ENCODE assay signal across 8 mouse cellular contexts in the genomic region with DNA sequence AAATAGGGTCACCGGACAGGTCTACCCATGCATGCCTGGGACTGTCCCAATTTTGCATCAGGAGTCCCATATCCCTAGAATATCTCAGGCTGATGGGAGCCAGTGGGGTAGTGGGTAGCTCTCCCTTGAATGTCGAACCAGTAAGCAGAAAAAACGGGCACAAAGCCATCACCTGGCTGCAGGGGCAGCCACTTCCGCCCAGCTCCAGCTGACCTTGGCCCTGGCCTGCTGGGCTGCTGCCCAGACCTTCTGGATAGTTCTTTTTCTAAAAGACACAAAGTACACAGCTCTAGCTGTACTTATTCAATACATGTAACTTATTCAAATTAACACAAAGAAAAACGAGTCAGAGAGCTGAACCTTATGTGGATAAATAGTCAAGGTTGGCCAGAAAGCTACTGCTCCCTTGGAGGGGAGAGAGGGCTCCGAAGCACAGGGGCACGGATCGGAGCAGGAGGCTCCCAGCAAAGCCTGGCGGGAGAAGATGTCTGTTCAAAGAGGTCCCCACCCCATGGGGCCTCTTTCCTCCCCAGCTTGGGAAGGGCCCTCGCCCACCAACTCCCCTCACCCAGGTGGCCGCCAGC. TPM values are rescaled to one million over a fixed set of nuclear protein-coding genes. Genes with fewer than 3 reads are reported as not detected.
DNase-seq lines count a peak whose midpoint lies in the region; ATAC-seq and TF ChIP-seq lines count a peak whose summit lies in the region.

No protein-coding gene starts in this region.

- no peaks in the 10 kb centered on the region for H3K27me3 ChIP-seq in thymus, adult 2 months (ENCODE audit: control insufficient read depth, insufficient read depth, low read length)
- no peaks in the 10 kb centered on the region; the same call in 1 of the 2 replicates for H3K27me3 ChIP-seq in embryonic facial prominence, embryonic 12.5 days
- no peaks in the 10 kb centered on the region for H3K27me3 ChIP-seq in heart, embryonic 14.5 days (ENCODE audit: control insufficient read depth, insufficient read depth, low read length)
- H3K27me3 ChIP-seq in kidney, embryonic 16.5 days (ENCODE audit: insufficient read depth, low read length), result peaks cover 4% of the 10 kb centered on the region; the same call in 1 of the 2 replicates
- H3K27me3 ChIP-seq in midbrain, embryonic 15.5 days (replicated peaks), result no peaks in the 10 kb centered on the region

- no peak for DNase-seq in thymus, adult 2 months
- DNase-seq in thymus, postnatal 0 days (ENCODE audit: low spot score), result no peak
- DNase-seq in T-cell, adult 2 months (ENCODE audit: low spot score), result no peak

- no peak for TF ChIP-seq CTCF in thymus, adult 2 months (IDR thresholded peaks at IDR 0.05; ENCODE audit: borderline replicate concordance, control insufficient read depth, extremely low read depth, insufficient read depth, low read length, poor library complexity)

- H3K27ac ChIP-seq in thymus, adult 2 months (ENCODE audit: control insufficient read depth, insufficient read depth, low read length), result peak overlapping the region; percentile 53
- H3K27ac ChIP-seq in embryonic facial prominence, embryonic 12.5 days, result peak overlapping the region; percentile 87
- H3K27ac ChIP-seq in heart, embryonic 14.5 days (replicated peaks in 1 of 2; ENCODE audit: control insufficient read depth in 1 of 2, insufficient read depth in 1 of 2, low read depth in 2 of 2, low read length in 2 of 2), result peak overlapping the region in 1 of 2 experiments; percentile 47; a peak in 2 of 4 replicates
- peak overlapping the region; percentile 50 for H3K27ac ChIP-seq in kidney, embryonic 16.5 days (ENCODE audit: low read length)
- H3K27ac ChIP-seq in midbrain, embryonic 15.5 days, result peak overlapping the region; percentile 81

- peak overlapping the region; percentile 34; the same call in 1 of the 2 replicates for H3K9ac ChIP-seq in embryonic facial prominence, embryonic 12.5 days
- peak overlapping the region; percentile 65 for H3K9ac ChIP-seq in heart, embryonic 14.5 days (ENCODE audit: low read length)
- peak overlapping the region; percentile 59 for H3K9ac ChIP-seq in kidney, embryonic 16.5 days (replicated peaks; ENCODE audit: low read length)
- peak overlapping the region; percentile 34 for H3K9ac ChIP-seq in midbrain, embryonic 15.5 days

- no peaks in the 10 kb centered on the region for H3K36me3 ChIP-seq in thymus, adult 2 months (ENCODE audit: control insufficient read depth, insufficient read depth, low read length)
- H3K36me3 ChIP-seq in embryonic facial prominence, embryonic 12.5 days, result no peaks in the 10 kb centered on the region
- H3K36me3 ChIP-seq in heart, embryonic 14.5 days (ENCODE audit: control insufficient read depth, insufficient read depth, low read length), result no peaks in the 10 kb centered on the region
- no peaks in the 10 kb centered on the region for H3K36me3 ChIP-seq in kidney, embryonic 16.5 days (ENCODE audit: insufficient read depth, low read length)
- no peaks in the 10 kb centered on the region for H3K36me3 ChIP-seq in midbrain, embryonic 15.5 days (replicated peaks)

- TF ChIP-seq POLR2A in thymus, adult 2 months (IDR thresholded peaks at IDR 0.05; ENCODE audit: control insufficient read depth, extremely low read depth, insufficient read depth, low read length, poor library complexity), result no peak

- H3K4me3 ChIP-seq in thymus, adult 2 months (ENCODE audit: control insufficient read depth, insufficient read depth, low read length), result peak overlapping the region; percentile 1; the same call in 1 of the 2 replicates
- peak overlapping the region; percentile 15; the same call in 1 of the 2 replicates for H3K4me3 ChIP-seq in embryonic facial prominence, embryonic 12.5 days
- H3K4me3 ChIP-seq in heart, embryonic 14.5 days (ENCODE audit: control insufficient read depth in 1 of 2, insufficient read depth in 1 of 2, low read depth in 1 of 2, low read length in 2 of 2), result peak overlapping the region; percentile 16 to 17; a peak in 2 of 4 replicates
- H3K4me3 ChIP-seq in kidney, embryonic 16.5 days (ENCODE audit: low read length), result peak overlapping the region; percentile 28
- peak overlapping the region; percentile 18; the same call in 1 of the 2 replicates for H3K4me3 ChIP-seq in midbrain, embryonic 15.5 days

- peaks cover 17% of the 10 kb centered on the region for H3K4me1 ChIP-seq in thymus, adult 2 months (replicated peaks; ENCODE audit: control insufficient read depth, insufficient read depth, low read length)
- peaks cover 16% of the 10 kb centered on the region for H3K4me1 ChIP-seq in embryonic facial prominence, embryonic 12.5 days
- peaks cover 14 to 19% of the 10 kb centered on the region in 2 experiments for H3K4me1 ChIP-seq in heart, embryonic 14.5 days (ENCODE audit: control insufficient read depth in 2 of 2, insufficient read depth in 2 of 2, low read length in 2 of 2)
- peaks cover 17% of the 10 kb centered on the region for H3K4me1 ChIP-seq in kidney, embryonic 16.5 days (ENCODE audit: insufficient read depth, low read length)
- H3K4me1 ChIP-seq in midbrain, embryonic 15.5 days, result peaks cover 21% of the 10 kb centered on the region

- 30% methylated on average over 11 of the region's 11 CpGs for WGBS in thymus, adult 2 months
- WGBS in embryonic facial prominence, embryonic 12.5 days, result 18% methylated on average over 11 of the region's 11 CpGs
- WGBS in heart, embryonic 14.5 days, result 29% methylated on average over 11 of the region's 11 CpGs
- WGBS in kidney, embryonic 16.5 days, result 21% methylated on average over 11 of the region's 11 CpGs
- 21% methylated on average over 11 of the region's 11 CpGs for WGBS in midbrain, embryonic 15.5 days

- no peak for ATAC-seq in embryonic facial prominence, embryonic 12.5 days (ENCODE audit: insufficient number of reproducible peaks, insufficient read depth, low FRiP score, low TSS enrichment)
- no peak; the same call in 1 of the 2 replicates for ATAC-seq in heart, embryonic 14.5 days (ENCODE audit: insufficient number of reproducible peaks, insufficient read depth, low FRiP score, low read depth)
- ATAC-seq in kidney, embryonic 16.5 days (ENCODE audit: low FRiP score, low TSS enrichment), result no peak
- no peak for ATAC-seq in midbrain, embryonic 15.5 days (replicated peaks)
- no peak for ATAC-seq in inflammation-experienced regulatory T-cells, adult 6 months

- H3K9me3 ChIP-seq in embryonic facial prominence, embryonic 12.5 days, result no peaks in the 10 kb centered on the region
- no peaks in the 10 kb centered on the region for H3K9me3 ChIP-seq in heart, embryonic 14.5 days (ENCODE audit: control insufficient read depth, low read length)
- H3K9me3 ChIP-seq in kidney, embryonic 16.5 days (ENCODE audit: low read length), result no peaks in the 10 kb centered on the region
- no peaks in the 10 kb centered on the region for H3K9me3 ChIP-seq in midbrain, embryonic 15.5 days

- peak overlapping the region; percentile 46 for H3K4me2 ChIP-seq in embryonic facial prominence, embryonic 12.5 days (replicated peaks)
- H3K4me2 ChIP-seq in heart, embryonic 14.5 days (ENCODE audit: low read length), result peak overlapping the region; percentile 63
- H3K4me2 ChIP-seq in kidney, embryonic 16.5 days (replicated peaks; ENCODE audit: low read depth, low read length), result peak overlapping the region; percentile 57
- H3K4me2 ChIP-seq in midbrain, embryonic 15.5 days, result peak overlapping the region; percentile 48

RNA-seq across cellular contexts. Expression of a gene that starts 36.4 kb away (rescaled TPM):
- polyA plus RNA-seq in thymus, adult 2 months (2012; rRNA removed), result 75.8 and 98.4 TPM in 2 replicates
- 14.3 and 19.8 TPM in 2 replicates for polyA plus RNA-seq in thymus, postnatal 0 days (2015; fragmentation: Nextera tagmentation; extraction: Ambion mirVana)
- 31.6 and 33.4 TPM in 2 replicates for polyA plus RNA-seq in embryonic facial prominence, embryonic 12.5 days (2016; fragmentation: Nextera tagmentation; extraction: Ambion mirVana)
- 16.2 and 17.6 TPM in 2 replicates for polyA plus RNA-seq in heart, embryonic 14.5 days (2014; fragmentation: Nextera tagmentation; extraction: Ambion mirVana)
- polyA plus RNA-seq in kidney, embryonic 16.5 days (2015; fragmentation: Nextera tagmentation; extraction: Ambion mirVana), result 25.9 and 27.5 TPM in 2 replicates
- polyA plus RNA-seq in midbrain, embryonic 15.5 days (2015; fragmentation: Nextera tagmentation; extraction: Ambion mirVana), result 25.6 and 27.6 TPM in 2 replicates
- 1 to 10 TPM; 3.9 to 6.7 (median 4.7) TPM for polyA plus RNA-seq in inflammation-experienced regulatory T-cells, adult 6 months (2017; shearing (Covaris generic))
